Mouse (Mus musculus) neural tube, postnatal 0 days (tissue): ENCODE results near the gene Tbx20. TPM values are rescaled to one million over a fixed set of nuclear protein-coding genes. Genes with fewer than 3 reads are reported as not detected.

Experiments
- polyA plus RNA-seq: library from polyadenylated mRNA; unstranded; fragments of >200 nt; fragmentation: Nextera tagmentation; extraction: Ambion mirVana; gene quantifications from 2 replicates; pipeline ENCODE4 v1.2.1, GENCODE M21; 2015

Tbx20 gene
- polyA plus RNA-seq, result not detected in 2 replicates

DNA sequence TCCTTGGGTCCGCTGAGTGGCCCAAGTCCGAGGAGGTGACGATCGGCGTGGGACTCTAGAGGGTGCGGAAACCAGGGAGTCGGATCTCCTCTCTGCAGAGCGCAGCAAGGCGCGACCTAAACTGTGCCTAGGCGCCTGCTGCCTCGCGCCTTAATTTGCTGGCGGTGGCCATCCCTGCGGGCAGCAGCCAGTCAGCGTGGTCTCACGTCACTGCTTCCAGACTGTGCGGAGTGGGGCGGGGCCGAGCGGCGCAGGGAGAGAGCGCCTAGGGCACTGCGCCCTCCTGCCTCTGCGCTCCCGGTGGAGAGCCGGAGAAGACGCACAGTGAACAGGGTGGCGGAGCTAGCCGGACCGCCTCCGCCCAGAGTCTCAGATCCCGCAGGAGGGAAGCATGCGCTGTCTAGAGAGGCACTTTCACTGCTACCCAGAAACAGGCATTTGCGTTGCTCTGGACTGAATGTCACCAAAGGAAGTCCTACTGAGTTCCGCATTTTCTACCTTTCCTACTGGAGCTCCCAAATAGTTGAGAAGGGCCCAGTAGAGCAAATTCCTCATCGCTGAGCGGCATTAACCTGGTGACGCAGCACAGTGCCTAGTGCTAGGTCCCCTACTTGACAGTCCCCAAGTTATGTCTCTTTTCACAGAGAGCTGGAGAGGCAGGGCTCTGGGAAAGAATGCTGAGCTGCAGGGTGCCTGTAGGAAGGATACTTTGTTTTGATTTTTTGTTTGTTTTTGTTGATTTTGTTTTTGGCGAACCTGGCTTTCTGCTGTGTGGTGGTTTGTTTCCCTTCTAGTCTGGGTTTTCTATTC, at the start of gene Tbx20:
Gene Tbx20, minus strand, starts transcription at position 144 of the 810 bp plus-strand sequence.

GRCm38 (mm10) chr9:24695700-24696404, 78.3 kb downstream of the Tbx20 start, which contains the start of gene Dpy19l2:
Gene Dpy19l2, minus strand, starts transcription at chr9:24696293.

Other genes with a start within 250 kb of the Tbx20 start
- gene Cypt4, start 149.1 kb downstream of the Tbx20 start, polyA plus RNA-seq, result not detected in 2 replicates
- 0.46 and 0.52 TPM in 2 replicates for gene Dpy19l2, start 78.0 kb downstream of the Tbx20 start, polyA plus RNA-seq